Mouse (Mus musculus) cerebellum, adult 11-12 months (tissue): ENCODE measurements around the gene Ankub1.

Source experiments
- DNase-seq: peaks from one replicate; pipeline ENCODE4 v3.0.0; 2022

The Ankub1 gene

DNA sequence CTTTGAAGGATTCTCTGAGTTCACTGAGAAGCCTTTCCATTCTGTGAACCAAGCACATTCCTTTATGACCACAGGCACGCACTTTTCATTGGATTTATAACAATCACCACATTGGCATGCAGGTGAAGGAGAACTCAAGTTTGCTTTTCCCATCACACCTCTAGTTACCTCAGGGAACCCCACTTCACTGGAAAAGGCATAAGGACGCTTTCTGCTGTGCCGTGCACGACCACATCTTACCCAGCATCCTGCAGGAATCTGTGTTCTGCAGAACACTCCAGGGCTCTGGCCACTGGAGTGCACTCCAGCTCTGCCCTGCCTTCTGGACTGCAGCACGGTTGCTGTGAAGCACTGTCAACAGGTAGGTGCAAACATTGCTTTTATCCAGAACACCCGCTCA, 55.0 kb downstream of the Ankub1 start:
- DNase-seq, result no peak

- no peak for DNase-seq
These were observed 57.7 kb downstream of the Ankub1 start for GRCm38 (mm10) chr3:57634763-57635487.

- no peak for DNase-seq
These were observed 65.6 kb downstream of the Ankub1 start for GRCm38 (mm10) chr3:57626954-57627513.

GRCm38 (mm10) chr3:57625275-57625997, 67.2 kb downstream of the Ankub1 start:
- DNase-seq, result no peak

GRCm38 (mm10) chr3:57619718-57620117, 72.9 kb downstream of the Ankub1 start:
- DNase-seq, result no peak

GRCm38 (mm10) chr3:57615652-57616051, 76.9 kb downstream of the Ankub1 start:
- no peak for DNase-seq

DNA sequence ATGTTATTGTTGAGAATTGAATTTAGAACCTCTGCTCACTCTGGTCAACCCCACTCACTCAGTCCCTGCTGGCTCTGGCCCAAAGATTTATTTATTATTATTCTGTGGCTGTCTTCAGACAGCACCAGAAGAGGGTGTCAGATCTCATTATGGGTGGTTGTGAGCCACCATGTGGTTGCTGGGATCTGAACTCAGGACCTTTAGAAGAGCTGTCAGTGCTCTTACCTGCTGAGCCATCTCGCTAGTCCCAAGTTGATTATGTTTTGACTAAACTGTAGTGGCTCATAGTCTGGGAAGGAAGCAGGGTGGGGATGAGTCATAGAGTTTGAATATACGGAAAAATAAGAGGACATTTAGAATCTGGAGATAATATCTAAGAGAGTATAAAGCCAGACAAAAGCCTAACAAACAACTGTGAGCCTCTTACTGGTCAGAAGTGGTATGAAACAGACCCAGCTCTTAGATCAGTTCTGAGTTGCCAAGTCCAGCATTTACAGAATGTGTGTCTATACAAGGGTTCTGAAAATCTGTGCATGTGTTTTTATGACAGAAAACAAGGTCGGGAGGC, 80.1 kb downstream of the Ankub1 start:
- DNase-seq, result no peak

DNA sequence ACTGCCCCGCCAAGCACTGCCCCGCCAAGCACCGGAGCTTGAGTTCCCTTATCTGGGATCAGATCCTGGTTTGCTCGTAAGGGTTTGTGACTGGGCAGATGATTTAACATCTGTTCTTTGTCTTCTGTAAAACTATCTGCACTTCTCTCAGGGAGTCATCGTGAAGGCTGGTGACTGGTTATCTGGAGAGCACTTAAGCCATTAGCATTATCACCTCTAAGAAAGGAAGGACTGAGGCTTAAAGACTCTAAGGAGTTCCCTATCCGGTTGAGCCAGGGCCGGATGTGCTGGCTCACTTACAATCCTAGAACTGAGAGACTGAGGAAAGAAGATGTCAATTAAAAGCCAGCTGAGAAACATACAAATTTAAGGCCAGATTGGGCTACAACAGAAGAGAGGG, 80.8 kb downstream of the Ankub1 start:
- no peak for DNase-seq
